Mouse (Mus musculus): Measurements from ENCODE around the gene Rab24. TPM values are rescaled to one million over a fixed set of nuclear protein-coding genes. Genes with fewer than 3 reads are reported as not detected.

Rab24 gene
- total and polyA plus RNA-seq, 3 experiments: 41.7 to 72.5 (median 45.3) TPM

DNA sequence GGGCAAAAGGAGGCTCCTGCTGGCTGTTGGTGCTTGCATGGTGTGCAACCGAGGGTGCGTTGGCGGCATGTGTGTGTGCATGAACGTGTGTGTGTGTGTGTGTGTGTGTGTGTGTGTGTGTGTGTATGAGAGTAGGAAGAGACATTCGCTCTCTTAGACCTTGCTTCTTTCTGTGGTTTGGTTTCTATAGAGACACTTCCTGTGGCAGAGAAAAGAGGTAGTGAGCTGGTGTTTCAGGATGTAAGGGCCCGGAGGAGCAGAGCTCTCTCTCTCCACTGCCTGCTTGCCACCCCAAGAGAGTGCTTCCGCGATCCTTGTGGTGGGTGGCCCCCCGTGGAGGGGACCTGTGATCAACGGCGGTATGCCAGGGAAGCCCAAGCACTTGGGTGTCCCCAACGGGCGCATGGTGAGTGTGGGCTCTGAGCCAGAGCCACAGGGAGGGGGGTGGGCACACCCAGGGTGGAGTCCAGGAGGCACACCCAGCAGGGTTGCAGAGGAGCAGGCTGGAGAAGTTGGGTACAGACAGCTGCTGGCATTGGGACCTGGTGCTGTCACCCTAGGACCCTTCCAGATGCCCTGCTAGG lies 47.9 kb upstream of the Rab24 start, which contains the start of gene Rgs14 (continued):
- peak; percentile 64 for TF ChIP-seq TCF12 (IDR thresholded peaks at IDR 0.05; ENCODE audit: low read depth, low read length)
- TF ChIP-seq MAX (IDR thresholded peaks at IDR 0.05; ENCODE audit: low read length): peak; percentile 72; the same call in 1 of the 2 replicates
- TF ChIP-seq POLR2A (IDR thresholded peaks at IDR 0.05; ENCODE audit: low read depth, low read length): peak; percentile 71
- no peak for TF ChIP-seq ZMIZ1 (IDR thresholded peaks at IDR 0.05; ENCODE audit: low read depth, low read length)
- TF ChIP-seq SMC3 (IDR thresholded peaks at IDR 0.05; ENCODE audit: low read depth, low read length): peak; percentile 15; the same call in 1 of the 2 replicates
- TF ChIP-seq JUN (IDR thresholded peaks at IDR 0.05; ENCODE audit: insufficient read depth, low read depth, low read length): no peak
- no peak for TF ChIP-seq CTCF (conservative IDR thresholded peaks at IDR 0.05 in 1 of 2, IDR thresholded peaks at IDR 0.05 in 1 of 2; ENCODE audit: low read depth in 2 of 2, low read length in 2 of 2)
- no peak for TF ChIP-seq UBTF (IDR thresholded peaks at IDR 0.05; ENCODE audit: low read depth, low read length)
- peak; percentile 62 for TF ChIP-seq HCFC1 (IDR thresholded peaks at IDR 0.05; ENCODE audit: low read depth, low read length)
- peak; percentile 94 for TF ChIP-seq SIN3A (IDR thresholded peaks at IDR 0.05; ENCODE audit: low read length)
- peak; percentile 80 for TF ChIP-seq NELFE (IDR thresholded peaks at IDR 0.05; ENCODE audit: low read depth, low read length)
- peak; percentile 62; the same call in 1 of the 2 replicates for TF ChIP-seq CHD2 (IDR thresholded peaks at IDR 0.05; ENCODE audit: low read length)

DNA sequence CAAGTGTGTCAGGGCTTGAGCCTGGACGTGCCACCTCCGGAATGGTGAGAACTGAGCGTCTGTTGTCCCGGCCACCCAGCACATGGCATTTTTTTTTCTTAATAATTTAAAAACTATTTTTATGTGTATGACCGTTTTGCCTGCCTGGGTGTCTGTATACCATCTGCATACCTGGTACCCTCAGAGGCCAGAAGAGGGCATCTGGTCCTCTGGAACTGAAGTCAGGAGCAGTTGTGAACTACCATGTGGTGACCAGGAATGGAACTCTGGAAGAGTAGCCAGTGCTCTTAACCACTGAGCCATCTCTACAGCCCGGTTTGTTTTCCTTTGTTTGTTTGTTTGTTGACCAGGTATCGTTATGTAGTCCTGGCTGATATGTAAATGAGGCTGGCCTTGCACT lies 46.7 kb upstream of the Rab24 start:
- Histone ChIP-seq H3K9ac (ENCODE audit: insufficient read depth, low read depth) (no peak overlapping the region), H3K4me1 (ENCODE audit: control insufficient read depth in 1 of 2, insufficient read depth in 2 of 2) (peaks cover 22 to 49% of the 10 kb centered on the region in 2 experiments), H3K9me3 (replicated peaks; ENCODE audit: low read length) (no peaks in the 10 kb centered on the region), H3K79me2 (replicated peaks; ENCODE audit: control insufficient read depth, extremely low read depth, insufficient read depth, poor library complexity, severe bottlenecking) (no peaks in the 10 kb centered on the region), H3K36me3 (replicated peaks in 1 of 2; ENCODE audit: control insufficient read depth in 1 of 2, insufficient read depth in 1 of 2, low read length in 1 of 2) (no peaks in the 10 kb centered on the region), H3K27me3 (replicated peaks) (no peaks in the 10 kb centered on the region), H3K4me2 (ENCODE audit: insufficient read depth, low read depth, poor library complexity, severe bottlenecking) (no peak overlapping the region), H3K4me3 (replicated peaks in 1 of 3; ENCODE audit: low read depth in 2 of 3, low read length in 2 of 3, poor library complexity in 1 of 3) (no peak overlapping the region), H3K27ac (ENCODE audit: insufficient read depth, low read depth) (no peak overlapping the region)
- peak; percentile 36 for TF ChIP-seq SMC3 (IDR thresholded peaks at IDR 0.05; ENCODE audit: low read depth, low read length)
- no peak for TF ChIP-seq E2F4 (IDR thresholded peaks at IDR 0.05; ENCODE audit: insufficient replicate concordance, low read depth, low read length)
- TF ChIP-seq MXI1 (IDR thresholded peaks at IDR 0.05; ENCODE audit: low read depth, low read length): no peak
- TF ChIP-seq IRF4 (IDR thresholded peaks at IDR 0.05; ENCODE audit: low read depth, low read length): no peak
- TF ChIP-seq USF2 (conservative IDR thresholded peaks at IDR 0.05; ENCODE audit: low read depth, low read length): no peak
- no peak for TF ChIP-seq MAX (IDR thresholded peaks at IDR 0.05; ENCODE audit: low read length)
- no peak for TF ChIP-seq ZNF384 (IDR thresholded peaks at IDR 0.05; ENCODE audit: low read depth, low read length)
- TF ChIP-seq EP300 (IDR thresholded peaks at IDR 0.05; ENCODE audit: low read length): no peak
- TF ChIP-seq JUND (conservative IDR thresholded peaks at IDR 0.05; ENCODE audit: low read depth, low read length): no peak
- TF ChIP-seq USF1 (IDR thresholded peaks at IDR 0.05; ENCODE audit: low read depth, low read length): no peak
- TF ChIP-seq RAD21 (IDR thresholded peaks at IDR 0.05; ENCODE audit: low read depth, low read length): peak; percentile 42
- no peak for TF ChIP-seq PAX5 (IDR thresholded peaks at IDR 0.05; ENCODE audit: low read length)
- TF ChIP-seq UBTF (IDR thresholded peaks at IDR 0.05; ENCODE audit: low read depth, low read length): no peak
- TF ChIP-seq MYC (IDR thresholded peaks at IDR 0.05; ENCODE audit: low read depth, low read length): 0 out of 2 replicates have a peak, but pooled peaks have one; percentile 30
- TF ChIP-seq TCF12 (IDR thresholded peaks at IDR 0.05; ENCODE audit: low read depth, low read length): no peak
- no peak for TF ChIP-seq ZMIZ1 (IDR thresholded peaks at IDR 0.05; ENCODE audit: low read depth, low read length)
- no peak for TF ChIP-seq MEF2A (IDR thresholded peaks at IDR 0.05; ENCODE audit: borderline replicate concordance, low read depth, low read length)
- no peak for TF ChIP-seq NELFE (IDR thresholded peaks at IDR 0.05; ENCODE audit: low read depth, low read length)
- no peak for TF ChIP-seq BHLHE40 (IDR thresholded peaks at IDR 0.05; ENCODE audit: low read depth, low read length)
- TF ChIP-seq POLR2A (IDR thresholded peaks at IDR 0.05; ENCODE audit: low read depth, low read length): no peak
- no peak for TF ChIP-seq POLR2AphosphoS2 (IDR thresholded peaks at IDR 0.05; ENCODE audit: low read depth, low read length)
- no peak for TF ChIP-seq JUN (IDR thresholded peaks at IDR 0.05; ENCODE audit: insufficient read depth, low read depth, low read length)
- TF ChIP-seq SIN3A (IDR thresholded peaks at IDR 0.05; ENCODE audit: low read length): no peak
- TF ChIP-seq CTCF (conservative IDR thresholded peaks at IDR 0.05 in 1 of 2, IDR thresholded peaks at IDR 0.05 in 1 of 2; ENCODE audit: low read depth in 2 of 2, low read length in 2 of 2): peak in 1 of 2 experiments; percentile 59; a peak in 2 of 4 replicates
- no peak for TF ChIP-seq ZKSCAN1 (IDR thresholded peaks at IDR 0.05; ENCODE audit: borderline replicate concordance, low read depth, low read length)
- DNase-seq (ENCODE audit: extremely low read depth): no peak
- in situ Hi-C loops (cut with MboI; ENCODE audit: low pct_ligation_motif_present, low pct_unique_long_range_greater_than_20kb, low sequenced_read_pairs) (no loop called here), dilution Hi-C loops (cut with MboI; ENCODE audit: extremely low pct_ligation_motif_present, extremely low pct_unique_long_range_greater_than_20kb, low sequenced_read_pairs) (no loop called here)
